Mouse (Mus musculus) intestine, embryonic 16.5 days (tissue): ENCODE measurements around the gene Usp35. TPM values are rescaled to one million over a fixed set of nuclear protein-coding genes. Genes with fewer than 3 reads are reported as not detected.
A peak's percentile ranks its signal among the peaks of the same experiment; 100 is the strongest.

Experiments
- ATAC-seq: fragments of 200-750 bp; cut with Nextera tagmentation; 2 replicates; pipeline ENCODE4 v1.8.0; 2017; ENCODE audit warnings: moderate TSS enrichment, moderate library complexity
- H3K27ac ChIP-seq: fragments of 300-500 bp; sonication (generic); 2 replicates; pipeline ENCODE4 v1.5.1; 2014; ENCODE audit warnings: mild to moderate bottlenecking, low read length
- H3K27me3 ChIP-seq: fragments of 300-500 bp; sonication (generic); replicated peaks from 2 replicates; pipeline ENCODE4 v1.6.1; 2014; ENCODE audit warnings: low read length, control low read depth, mixed read lengths; ENCODE audit not compliant: control insufficient read depth, insufficient read depth
- H3K36me3 ChIP-seq: fragments of 300-500 bp; sonication (generic); 2 replicates; pipeline ENCODE4 v1.6.1; 2014; ENCODE audit warnings: low read length, control low read depth; ENCODE audit not compliant: control insufficient read depth, insufficient read depth
- H3K4me1 ChIP-seq: fragments of 300-500 bp; sonication (generic); 2 replicates; pipeline ENCODE4 v1.6.1; 2014; ENCODE audit warnings: low read length, control low read depth, mixed read lengths; ENCODE audit not compliant: control insufficient read depth, insufficient read depth
- H3K4me2 ChIP-seq: fragments of 300-500 bp; sonication (generic); 2 replicates; pipeline ENCODE4 v1.6.1; 2014; ENCODE audit warnings: low read depth, low read length, control low read depth
- H3K4me3 ChIP-seq: fragments of 300-500 bp; sonication (generic); 2 replicates; pipeline ENCODE4 v1.5.1; 2014; ENCODE audit warnings: mild to moderate bottlenecking, low read length
- H3K9ac ChIP-seq: fragments of 300-500 bp; sonication (generic); 2 replicates; pipeline ENCODE4 v1.6.1; 2014; ENCODE audit warnings: low read depth, low read length
- H3K9me3 ChIP-seq: fragments of 300-500 bp; sonication (generic); 2 replicates; pipeline ENCODE4 v1.6.1; 2016; ENCODE audit warnings: low read length, control low read depth; ENCODE audit not compliant: control insufficient read depth
- WGBS: fragments of 180-500 bp; shearing (Covaris S2); extraction: QIAGEN DNeasy Blood & Tissue Kit; methylation state at CpG from one replicate; pipeline ENCODE4 v1.1.7; 2014; 5-methylcytosine and 5-hydroxymethylcytosine counted together
- polyA plus RNA-seq: library from polyadenylated mRNA; unstranded; fragments of >200 nt; fragmentation: Nextera tagmentation; extraction: Ambion mirVana; gene quantifications from 2 replicates; pipeline ENCODE4 v1.2.1, GENCODE M21; 2015

Usp35 gene
- 0.54 and 0.60 TPM in 2 replicates for polyA plus RNA-seq

DNA sequence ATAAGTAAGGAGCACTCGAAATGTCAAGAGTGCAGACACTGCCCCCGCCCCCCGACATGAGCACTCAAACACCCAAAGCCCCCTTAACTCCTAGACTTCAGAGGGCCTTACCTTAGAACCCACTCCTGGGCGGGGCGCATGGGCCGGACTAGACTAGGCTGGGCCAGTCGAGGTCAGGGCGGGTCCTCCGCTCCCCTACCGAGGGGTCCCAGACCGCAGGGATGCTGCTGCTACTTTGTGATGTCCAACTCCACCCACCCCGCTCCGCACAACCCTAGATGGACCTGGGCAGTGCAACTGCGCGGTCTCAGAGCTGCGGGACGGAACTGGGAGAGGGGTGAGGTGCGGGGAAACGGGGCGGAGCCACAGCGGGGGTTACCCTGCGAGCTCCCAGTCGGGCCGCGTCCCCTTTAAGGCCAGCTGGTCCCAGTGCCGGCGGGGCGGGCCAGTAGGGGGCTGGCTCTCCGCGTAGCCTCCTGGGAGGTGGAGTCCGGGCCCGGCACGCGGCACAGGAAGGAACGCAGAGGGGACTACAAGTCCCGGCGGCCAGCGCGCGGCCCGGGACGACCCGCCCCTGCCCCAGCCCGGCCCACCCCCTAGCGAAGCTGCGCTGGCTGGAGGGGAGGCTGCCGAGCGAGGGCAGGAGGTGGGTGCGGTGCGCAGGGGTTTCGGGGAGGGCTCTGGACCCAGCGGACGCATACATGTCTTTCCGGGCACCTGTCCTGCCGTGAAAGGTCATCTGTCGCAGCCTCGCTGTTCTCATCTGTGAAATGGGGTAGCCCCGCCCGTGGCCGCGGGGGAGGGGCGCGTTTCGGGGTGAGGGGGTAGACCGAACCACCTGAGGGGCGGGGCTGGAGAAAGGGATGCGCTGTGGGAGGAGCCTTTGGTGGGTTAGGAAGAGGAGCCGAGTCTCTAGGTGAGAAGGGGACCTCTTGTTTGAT lies at the start of gene Usp35, which contains the start of gene Kctd21:
TSS of gene Usp35 (minus strand) at position 295 of the 941 bp plus-strand sequence.
TSS of gene Kctd21 (plus strand) at position 602 of the 941 bp plus-strand sequence.
- Histone ChIP-seq H3K27me3 (no peaks in the 10 kb centered on the region), H3K27ac (no peak within 1 kb of the TSS; the same call in 1 of the 2 replicates)
- ATAC-seq = peak; percentile 99

GRCm38 (mm10) chr7:97380500-97381123 lies 48.8 kb upstream of the Usp35 start:
- H3K4me2 ChIP-seq = no peak overlapping the region
- H3K9ac ChIP-seq = no peak overlapping the region
- H3K9me3 ChIP-seq = no peaks in the 10 kb centered on the region
- peaks cover 37% of the 10 kb centered on the region for H3K36me3 ChIP-seq
- 0 out of 2 replicates have a peak, but pooled peaks cover 3% of the 10 kb centered on the region for H3K4me1 ChIP-seq
- no peak for ATAC-seq
- 94% methylated on average over 5 of the region's 5 CpGs for WGBS
- no peak overlapping the region for H3K4me3 ChIP-seq
- H3K27me3 ChIP-seq = no peaks in the 10 kb centered on the region
- H3K27ac ChIP-seq = no peak overlapping the region

More for the DNA sequence above, at the start of gene Usp35, which contains the start of gene Kctd21:
- peak within 1 kb of the TSS; percentile 92 for H3K4me2 ChIP-seq
- H3K36me3 ChIP-seq = no peaks in the 10 kb centered on the region
- peak within 1 kb of the TSS; percentile 81 for H3K9ac ChIP-seq
- WGBS = under 1% methylated on average over 68 of the region's 68 CpGs
- H3K4me1 ChIP-seq = peaks cover 15% of the 10 kb centered on the region
- no peaks in the 10 kb centered on the region for H3K9me3 ChIP-seq
- H3K4me3 ChIP-seq = peak within 1 kb of the TSS; percentile 90

DNA sequence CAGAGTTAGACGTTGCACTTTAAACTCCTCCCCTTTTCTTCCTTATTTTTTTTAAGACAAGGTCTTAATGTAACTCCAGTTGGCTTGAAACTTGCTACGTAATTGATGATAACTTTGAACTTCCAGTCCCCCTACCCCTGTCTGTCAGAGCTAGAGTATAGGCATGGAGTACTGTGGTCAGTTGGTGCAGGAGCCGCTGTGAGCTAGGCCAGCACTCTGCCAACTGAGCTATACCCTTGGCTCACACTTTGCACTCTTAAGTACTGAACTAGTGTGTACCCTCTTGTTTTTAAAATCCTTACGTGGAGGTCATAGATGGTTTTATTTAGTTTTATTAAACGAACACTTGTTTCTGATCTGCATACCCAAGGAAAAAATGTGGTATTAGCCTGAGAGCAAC lies 47.5 kb upstream of the Usp35 start:
- Histone ChIP-seq H3K4me3 (no peak overlapping the region), H3K36me3 (peaks cover 39% of the 10 kb centered on the region), H3K4me2 (no peak overlapping the region), H3K9me3 (no peaks in the 10 kb centered on the region), H3K27me3 (no peaks in the 10 kb centered on the region), H3K4me1 (0 out of 2 replicates have a peak, but pooled peaks cover 3% of the 10 kb centered on the region), H3K9ac (no peak overlapping the region), H3K27ac (no peak overlapping the region)
- no peak for ATAC-seq
- 91% methylated on average over 5 of the region's 5 CpGs for WGBS

GRCm38 (mm10) chr7:97375906-97376305 lies 44.1 kb upstream of the Usp35 start:
- no peak overlapping the region for H3K4me3 ChIP-seq
- no peaks in the 10 kb centered on the region for H3K9me3 ChIP-seq
- H3K4me2 ChIP-seq = no peak overlapping the region
- H3K27ac ChIP-seq = no peak overlapping the region
- H3K36me3 ChIP-seq = peaks cover 28% of the 10 kb centered on the region
- 83% methylated on average over 2 of the region's 2 CpGs for WGBS
- no peak overlapping the region for H3K9ac ChIP-seq
- peaks cover 12% of the 10 kb centered on the region; the same call in 1 of the 2 replicates for H3K4me1 ChIP-seq
- no peaks in the 10 kb centered on the region for H3K27me3 ChIP-seq
- no peak for ATAC-seq

GRCm38 (mm10) chr7:97375101-97375500 lies 43.3 kb upstream of the Usp35 start:
- Histone ChIP-seq H3K27me3 (no peaks in the 10 kb centered on the region), H3K9me3 (no peaks in the 10 kb centered on the region), H3K27ac (no peak overlapping the region), H3K9ac (no peak overlapping the region), H3K4me1 (peaks cover 15% of the 10 kb centered on the region; the same call in 1 of the 2 replicates), H3K36me3 (peaks cover 26% of the 10 kb centered on the region), H3K4me2 (no peak overlapping the region), H3K4me3 (no peak overlapping the region)
- 96% methylated on average over 9 of the region's 9 CpGs for WGBS
- no peak for ATAC-seq

DNA sequence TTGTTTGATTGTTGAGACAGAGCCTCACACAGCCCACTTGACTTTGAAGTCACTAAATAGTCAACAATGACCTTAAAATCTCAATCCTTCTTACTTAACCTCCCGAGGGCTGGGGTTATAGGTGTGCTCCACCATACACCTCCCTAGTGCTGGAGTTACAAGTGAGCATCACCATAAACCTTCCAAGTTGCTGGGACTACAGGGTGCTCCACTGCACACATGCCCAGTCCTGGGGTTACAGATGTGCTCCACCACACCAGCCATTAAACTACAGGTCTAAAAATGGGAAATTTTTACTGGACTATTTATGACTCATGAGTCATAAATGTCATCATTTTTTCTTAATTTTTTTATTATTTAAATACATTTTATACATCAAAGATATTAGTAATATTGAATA lies 34.1 kb upstream of the Usp35 start:
- 76% methylated on average over 1 of the region's 1 CpGs for WGBS

GRCm38 (mm10) chr7:97361467-97361866 lies 29.6 kb upstream of the Usp35 start:
- Histone ChIP-seq H3K4me3 (no peak overlapping the region), H3K4me2 (no peak overlapping the region), H3K4me1 (no peaks in the 10 kb centered on the region; the same call in 1 of the 2 replicates), H3K9ac (no peak overlapping the region), H3K9me3 (0 out of 2 replicates have a peak, but pooled peaks cover 2% of the 10 kb centered on the region), H3K36me3 (no peaks in the 10 kb centered on the region), H3K27me3 (no peaks in the 10 kb centered on the region), H3K27ac (no peak overlapping the region)
- ATAC-seq = no peak
- WGBS = 19% methylated on average over 4 of the region's 4 CpGs

More for the DNA sequence above, 34.1 kb upstream of the Usp35 start:
- H3K27me3 ChIP-seq = no peaks in the 10 kb centered on the region
- 0 out of 2 replicates have a peak, but pooled peaks cover 2% of the 10 kb centered on the region for H3K9me3 ChIP-seq
- no peak overlapping the region for H3K4me2 ChIP-seq
- H3K4me1 ChIP-seq = peaks cover 2% of the 10 kb centered on the region; the same call in 1 of the 2 replicates
- no peak overlapping the region for H3K9ac ChIP-seq
- no peaks in the 10 kb centered on the region for H3K36me3 ChIP-seq
- H3K27ac ChIP-seq = no peak overlapping the region
- H3K4me3 ChIP-seq = no peak overlapping the region
- ATAC-seq = no peak

GRCm38 (mm10) chr7:97360955-97361354 lies 29.1 kb upstream of the Usp35 start:
- WGBS = 51% methylated on average over 3 of the region's 3 CpGs
- no peak for ATAC-seq
- H3K9ac ChIP-seq = no peak overlapping the region
- H3K4me1 ChIP-seq = peaks cover 3% of the 10 kb centered on the region; the same call in 1 of the 2 replicates
- no peak overlapping the region for H3K4me3 ChIP-seq
- 0 out of 2 replicates have a peak, but pooled peaks cover 2% of the 10 kb centered on the region for H3K9me3 ChIP-seq
- no peak overlapping the region for H3K27ac ChIP-seq
- H3K4me2 ChIP-seq = no peak overlapping the region
- H3K27me3 ChIP-seq = no peaks in the 10 kb centered on the region
- no peaks in the 10 kb centered on the region; the same call in 1 of the 2 replicates for H3K36me3 ChIP-seq

GRCm38 (mm10) chr7:97360166-97360565 lies 28.3 kb upstream of the Usp35 start:
- 75% methylated on average over 5 of the region's 5 CpGs for WGBS
- Histone ChIP-seq H3K4me1 (peaks cover 6% of the 10 kb centered on the region; the same call in 1 of the 2 replicates), H3K4me2 (no peak overlapping the region), H3K27me3 (no peaks in the 10 kb centered on the region), H3K9ac (no peak overlapping the region), H3K9me3 (0 out of 2 replicates have a peak, but pooled peaks cover 2% of the 10 kb centered on the region), H3K4me3 (no peak overlapping the region), H3K36me3 (no peaks in the 10 kb centered on the region; the same call in 1 of the 2 replicates), H3K27ac (no peak overlapping the region)
- ATAC-seq = no peak
